Mouse (Mus musculus): ENCODE measurements around the gene Aoc1.

DNA sequence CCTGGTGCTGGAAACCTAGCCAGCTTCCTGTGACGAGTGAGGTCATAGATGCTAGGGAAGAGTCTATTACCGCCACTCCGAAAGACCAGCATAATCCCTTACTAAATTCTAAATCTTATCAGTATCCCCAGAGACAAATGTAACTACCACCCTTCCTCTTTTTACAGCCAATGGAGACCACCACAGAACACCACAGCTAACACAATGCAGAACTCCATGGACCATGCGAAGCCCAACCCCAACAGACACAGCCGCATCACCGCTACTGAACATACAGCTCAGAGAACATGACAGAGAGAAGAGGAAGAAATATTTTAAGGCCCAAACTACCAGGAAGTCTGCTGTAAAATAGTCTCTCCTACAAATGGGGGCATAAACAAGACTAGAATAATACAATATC is 78.9 kb downstream of the Aoc1 start:
- TF ChIP-seq CTCF (IDR thresholded peaks at IDR 0.05; ENCODE audit: low read depth, low read length) (no peak), POLR2A (IDR thresholded peaks at IDR 0.05; ENCODE audit: extremely low read depth, insufficient read depth, low read length) (no peak)
